Mouse (Mus musculus) megakaryocyte, embryonic 14.5 days (primary cell): Measurements from ENCODE around the gene Asb10. TPM values are rescaled to one million over a fixed set of nuclear protein-coding genes. Genes with fewer than 3 reads are reported as not detected.

Source experiments
- H3K27me3 ChIP-seq: replicated peaks from 2 replicates; pipeline ENCODE3; 2012; ENCODE audit warnings: inconsistent platforms
- H3K36me3 ChIP-seq: replicated peaks from 2 replicates; pipeline ENCODE3; 2012; ENCODE audit warnings: low read length, inconsistent platforms, mixed read lengths
- H3K4me1 ChIP-seq: 2 replicates; pipeline ENCODE4 v1.6.1; 2012; ENCODE audit warnings: inconsistent platforms
- H3K4me3 ChIP-seq: replicated peaks from 2 replicates; pipeline ENCODE3; 2012; ENCODE audit warnings: moderate library complexity, mild to moderate bottlenecking, inconsistent platforms
- H3K9me3 ChIP-seq: 2 replicates; pipeline ENCODE4 v1.6.1; 2012; ENCODE audit warnings: inconsistent platforms
- FLI1 ChIP-seq: IDR thresholded peaks from 2 replicates; pipeline ENCODE4 v1.6.1; 2012; ENCODE audit warnings: low read length, inconsistent platforms, mixed read lengths
- GATA1 ChIP-seq: IDR thresholded peaks from 3 replicates; pipeline ENCODE4 v1.6.1; 2012; ENCODE audit warnings: mixed read lengths, low read length, inconsistent platforms, borderline replicate concordance
- polyA plus RNA-seq: library from polyadenylated mRNA; stranded (reverse); fragments of >175 nt; gene quantifications from 2 replicates; pipeline ENCODE4 v1.2.3, GENCODE M21; 2012; ENCODE audit warnings: low replicate concordance; ENCODE audit not compliant: insufficient read depth

Gene Asb10
- not detected in 2 replicates for polyA plus RNA-seq

- Histone ChIP-seq H3K36me3 (no peaks in the 10 kb centered on the region), H3K9me3 (0 out of 2 replicates have a peak, but pooled peaks cover 3% of the 10 kb centered on the region), H3K27me3 (peaks cover 92% of the 10 kb centered on the region), H3K4me1 (peaks cover 13% of the 10 kb centered on the region), H3K4me3 (peak within 1 kb of the TSS; percentile 5)
- TF ChIP-seq GATA1, result no peak
- no peak for TF ChIP-seq FLI1
Measured at GRCm38 (mm10) chr5:24540387-24541143, at the start of gene Asb10. Gene Asb10 (minus strand): TSS chr5:24540978.

- no peak overlapping the region for H3K4me3 ChIP-seq
- peaks cover 72% of the 10 kb centered on the region for H3K36me3 ChIP-seq
- peaks cover 79% of the 10 kb centered on the region for H3K4me1 ChIP-seq
- TF ChIP-seq GATA1, result no peak
- no peaks in the 10 kb centered on the region for H3K9me3 ChIP-seq
- no peaks in the 10 kb centered on the region for H3K27me3 ChIP-seq
Measured at GRCm38 (mm10) chr5:24589511-24590500, 49.0 kb upstream of the Asb10 start.

- H3K36me3 ChIP-seq, result peaks cover 46% of the 10 kb centered on the region
- peak overlapping the region; percentile 98 for H3K4me3 ChIP-seq
- H3K9me3 ChIP-seq, result no peaks in the 10 kb centered on the region
- H3K4me1 ChIP-seq, result peaks cover 78% of the 10 kb centered on the region
- no peak for TF ChIP-seq GATA1
- no peaks in the 10 kb centered on the region for H3K27me3 ChIP-seq
Measured at GRCm38 (mm10) chr5:24587200-24587577, 46.4 kb upstream of the Asb10 start.

GRCm38 (mm10) chr5:24586547-24587199, 45.9 kb upstream of the Asb10 start, which contains the start of gene Chpf2:
Gene Chpf2 (plus strand): TSS chr5:24586741.
- no peaks in the 10 kb centered on the region for H3K9me3 ChIP-seq
- TF ChIP-seq GATA1 (no peak), FLI1 (no peak)
- peaks cover 73% of the 10 kb centered on the region for H3K4me1 ChIP-seq
- H3K4me3 ChIP-seq, result peak within 1 kb of the TSS; percentile 98
- peaks cover 41% of the 10 kb centered on the region for H3K36me3 ChIP-seq
- H3K27me3 ChIP-seq, result no peaks in the 10 kb centered on the region

GRCm38 (mm10) chr5:24586106-24586505, 45.3 kb upstream of the Asb10 start:
- Histone ChIP-seq H3K36me3 (peaks cover 35% of the 10 kb centered on the region), H3K4me3 (peak overlapping the region; percentile 98), H3K9me3 (no peaks in the 10 kb centered on the region), H3K4me1 (peaks cover 68% of the 10 kb centered on the region), H3K27me3 (no peaks in the 10 kb centered on the region)
- TF ChIP-seq FLI1, result no peak
- no peak for TF ChIP-seq GATA1

- TF ChIP-seq FLI1, result no peak
- no peak for TF ChIP-seq GATA1
- no peaks in the 10 kb centered on the region for H3K9me3 ChIP-seq
- peaks cover 39% of the 10 kb centered on the region for H3K4me1 ChIP-seq
- peaks cover 23% of the 10 kb centered on the region for H3K36me3 ChIP-seq
- H3K4me3 ChIP-seq, result peak overlapping the region; percentile 97
- H3K27me3 ChIP-seq, result no peaks in the 10 kb centered on the region
Measured at GRCm38 (mm10) chr5:24578109-24578963, 37.6 kb upstream of the Asb10 start.

GRCm38 (mm10) chr5:24577183-24577929, 36.6 kb upstream of the Asb10 start, which contains the start of gene Abcf2:
Gene Abcf2 (minus strand): TSS chr5:24577467.
- Histone ChIP-seq H3K9me3 (no peaks in the 10 kb centered on the region), H3K27me3 (no peaks in the 10 kb centered on the region), H3K4me3 (peak within 1 kb of the TSS; percentile 97), H3K36me3 (peaks cover 33% of the 10 kb centered on the region), H3K4me1 (peaks cover 39% of the 10 kb centered on the region)
- no peak for TF ChIP-seq GATA1
- TF ChIP-seq FLI1, result no peak

GRCm38 (mm10) chr5:24576801-24577182, 36.0 kb upstream of the Asb10 start:
- no peaks in the 10 kb centered on the region for H3K27me3 ChIP-seq
- H3K9me3 ChIP-seq, result no peaks in the 10 kb centered on the region
- peaks cover 39% of the 10 kb centered on the region for H3K36me3 ChIP-seq
- TF ChIP-seq FLI1, result no peak
- TF ChIP-seq GATA1, result no peak
- H3K4me1 ChIP-seq, result peaks cover 39% of the 10 kb centered on the region
- peak overlapping the region; percentile 97 for H3K4me3 ChIP-seq
